Mouse (Mus musculus) gastrocnemius, adult 2 months (tissue): ENCODE data around the gene Htt. TPM values are rescaled to one million over a fixed set of nuclear protein-coding genes. Genes with fewer than 3 reads are reported as not detected.
"Not testable (repeated sequence)": the region's sequence is repeated elsewhere in the genome, so short reads cannot be mapped to it uniquely, and the experiment has no call there.

Experiments
- DNase-seq: peaks from one replicate; pipeline ENCODE4 v3.0.0; 2022
- H3K27ac ChIP-seq: fragments of 200-600 bp; 2 replicates; pipeline ENCODE4 v1.8.1; 2022; ENCODE audit warnings: mild to moderate bottlenecking
- H3K4me3 ChIP-seq: fragments of 200-600 bp; 2 replicates; pipeline ENCODE4 v1.8.1; 2022; ENCODE audit warnings: mild to moderate bottlenecking, moderate library complexity
- CTCF ChIP-seq: fragments of 200-600 bp; IDR thresholded peaks from 2 replicates; pipeline ENCODE4 v1.8.1; 2022; ENCODE audit warnings: antibody characterized with exemption, mild to moderate bottlenecking, moderate library complexity
- intact Hi-C: fragments of 180-260 bp; cut with DNase I; formaldehyde crosslinking; loops from one replicate; pipeline ENCODE4 v1.15.1; 2025
- long read RNA-seq, 2 experiments: library from polyadenylated mRNA; stranded (forward); transcript quantifications; one replicate each; pipeline ENCODE4 v2.0.0; 2021
- total RNA-seq, 2 experiments: library from RNA; stranded (reverse); gene quantifications; 2 replicates each; pipeline ENCODE4 v1.2.3; 2021

The Htt gene
- total RNA-seq: 1 to 10 TPM; 7.2 to 9.9 TPM
- long read RNA-seq, experiment 1, partial matches to known transcripts: 4 of 5 reads
- long read RNA-seq, experiment 1, other reads (novel, unspliced or antisense): 1 of 5 reads
- long read RNA-seq, experiment 2: 0 reads

GRCm38 (mm10) chr5:34761509-34761908, at the start of gene Htt:
Htt (plus strand) TSS chr5:34761740.
- intact Hi-C loops: loop anchor here (2.0 kb wide), 1 partner anchor 101 kb away; the partner anchor contains the start of genes Grk4 and Nop14
- peak within 1 kb of the TSS; percentile 94 for H3K4me3 ChIP-seq
- TF ChIP-seq CTCF: no peak
- H3K27ac ChIP-seq: peak within 1 kb of the TSS; percentile 88
- DNase-seq: peak; percentile 98

- H3K4me3 ChIP-seq, intact Hi-C loops, H3K27ac ChIP-seq: not testable (repeated sequence)
Observed at GRCm38 (mm10) chr5:34714371-34714770, 47.2 kb upstream of the Htt start.

GRCm38 (mm10) chr5:34714816-34715215, 46.7 kb upstream of the Htt start:
- DNase-seq: no peak
- H3K4me3 ChIP-seq: no peak overlapping the region
- intact Hi-C loops: no loop called here
- H3K27ac ChIP-seq: no peak overlapping the region
- no peak for TF ChIP-seq CTCF

More at GRCm38 (mm10) chr5:34714371-34714770, 47.2 kb upstream of the Htt start:
- DNase-seq: not testable (repeated sequence)

- no peak for TF ChIP-seq CTCF
- Histone ChIP-seq H3K4me3 (no peak overlapping the region), H3K27ac (no peak overlapping the region)
- DNase-seq: no peak
- intact Hi-C loops: no loop called here
Observed at GRCm38 (mm10) chr5:34729141-34729540, 32.4 kb upstream of the Htt start.

- no peak overlapping the region for H3K4me3 ChIP-seq
- no peak for TF ChIP-seq CTCF
- DNase-seq: no peak
- no peak overlapping the region for H3K27ac ChIP-seq
- intact Hi-C loops: no loop called here
Observed at GRCm38 (mm10) chr5:34730255-34730654, 31.3 kb upstream of the Htt start.

- no peak overlapping the region for H3K4me3 ChIP-seq
- intact Hi-C loops: no loop called here
- TF ChIP-seq CTCF: no peak
- no peak overlapping the region for H3K27ac ChIP-seq
- DNase-seq: no peak
Observed at GRCm38 (mm10) chr5:34751477-34751876, 10.1 kb upstream of the Htt start.

- H3K4me3 ChIP-seq: no peak overlapping the region
- intact Hi-C loops: no loop called here
- DNase-seq: no peak
- no peak overlapping the region for H3K27ac ChIP-seq
- TF ChIP-seq CTCF: no peak
Observed at GRCm38 (mm10) chr5:34758762-34759161, 2.8 kb upstream of the Htt start.

GRCm38 (mm10) chr5:34760850-34761508, 561 bp upstream of the Htt start:
- TF ChIP-seq CTCF: no peak
- intact Hi-C loops: loop anchor here (2.0 kb wide), 1 partner anchor 100 kb away; the partner anchor contains the start of genes Grk4 and Nop14
- peak; percentile 27 for DNase-seq
- Histone ChIP-seq H3K27ac (peak overlapping the region; percentile 88), H3K4me3 (peak overlapping the region; percentile 94)

GRCm38 (mm10) chr5:34761934-34762611, 533 bp downstream of the Htt start:
- intact Hi-C loops: loop anchor here (2.0 kb wide), 1 partner anchor 101 kb away; the partner anchor contains the start of genes Grk4 and Nop14

GRCm38 (mm10) chr5:34771818-34772217, 10.3 kb downstream of the Htt start:
- TF ChIP-seq CTCF: no peak
- Histone ChIP-seq H3K27ac (no peak overlapping the region), H3K4me3 (no peak overlapping the region)
- intact Hi-C loops: no loop called here
- DNase-seq: no peak

More at GRCm38 (mm10) chr5:34761934-34762611, 533 bp downstream of the Htt start:
- no peak for TF ChIP-seq CTCF
- Histone ChIP-seq H3K4me3 (peak overlapping the region; percentile 94), H3K27ac (peak overlapping the region; percentile 88)
- peak; percentile 46 for DNase-seq

GRCm38 (mm10) chr5:34772696-34773245, 11.2 kb downstream of the Htt start:
- Histone ChIP-seq H3K4me3 (no peak overlapping the region), H3K27ac (no peak overlapping the region)
- TF ChIP-seq CTCF: no peak
- intact Hi-C loops: no loop called here
- DNase-seq: no peak

GRCm38 (mm10) chr5:34773392-34773791, 11.9 kb downstream of the Htt start:
- TF ChIP-seq CTCF: no peak

GRCm38 (mm10) chr5:34785027-34785426, 23.5 kb downstream of the Htt start:
- H3K4me3 ChIP-seq: no peak overlapping the region
- no peak overlapping the region for H3K27ac ChIP-seq
- no peak for DNase-seq
- no peak for TF ChIP-seq CTCF
- intact Hi-C loops: no loop called here

More at GRCm38 (mm10) chr5:34773392-34773791, 11.9 kb downstream of the Htt start:
- intact Hi-C loops: no loop called here
- H3K27ac ChIP-seq: no peak overlapping the region
- no peak overlapping the region for H3K4me3 ChIP-seq
- DNase-seq: no peak
